32 mouse cellular contexts compared by ENCODE assay signal in genomic region chr4:137139051-137139705, GRCm38 (mm10).
DNase-seq lines count a peak whose midpoint lies in the region; ATAC-seq lines count a peak whose summit lies in the region.
"Had no signal": no experiment of that assay in that cellular context is flagged by ENCODE, and none has a peak within 500 bp of the region (broad histone marks: within the 10 kb centered on the region; RNA-seq: fewer than 3 reads in every experiment).

No protein-coding gene starts in this region.

- H3K27ac ChIP-seq in intestine, embryonic 16.5 days (ENCODE audit: low read length): no peak overlapping the region
- H3K27ac ChIP-seq: embryonic facial prominence, embryonic 10.5 days; embryonic facial prominence, embryonic 15.5 days; forebrain, embryonic 13.5 days; heart, embryonic 13.5 days; hindbrain, embryonic 15.5 days; layer of hippocampus, adult 2 months; left cerebral cortex, adult 2 months; limb, embryonic 12.5 days; liver, embryonic 15.5 days; midbrain, embryonic 15.5 days; neural tube, embryonic 12.5 days had no signal

- no peak overlapping the region for H3K4me3 ChIP-seq in intestine, embryonic 16.5 days (ENCODE audit: low read length)
- H3K4me3 ChIP-seq: embryonic facial prominence, embryonic 10.5 days; embryonic facial prominence, embryonic 15.5 days; forebrain, embryonic 13.5 days; heart, embryonic 13.5 days; hindbrain, embryonic 15.5 days; layer of hippocampus, adult 2 months; left cerebral cortex, adult 2 months; limb, embryonic 12.5 days; liver, embryonic 15.5 days; midbrain, embryonic 15.5 days; neural tube, embryonic 12.5 days had no signal

- no peak overlapping the region for H3K4me2 ChIP-seq in intestine, embryonic 16.5 days (ENCODE audit: low read depth, low read length)
- H3K4me2 ChIP-seq: embryonic facial prominence, embryonic 15.5 days; forebrain, embryonic 13.5 days; heart, embryonic 13.5 days; hindbrain, embryonic 15.5 days; limb, embryonic 12.5 days; liver, embryonic 15.5 days; midbrain, embryonic 15.5 days; neural tube, embryonic 12.5 days had no signal

- no peaks in the 10 kb centered on the region for H3K9me3 ChIP-seq in intestine, embryonic 16.5 days (ENCODE audit: control insufficient read depth, low read length)
- H3K9me3 ChIP-seq: embryonic facial prominence, embryonic 10.5 days; embryonic facial prominence, embryonic 15.5 days; forebrain, embryonic 13.5 days; heart, embryonic 13.5 days; hindbrain, embryonic 15.5 days; limb, embryonic 12.5 days; liver, embryonic 15.5 days; midbrain, embryonic 15.5 days; neural tube, embryonic 12.5 days had no signal

- peak; percentile 70 for DNase-seq in kidney, postnatal 10 days
- no peak for DNase-seq in kidney, adult 18-20 months
- peak; percentile 89 for DNase-seq in ovary, adult 18-20 months (ENCODE audit: low spot score)
- DNase-seq in ovary, postnatal 10 days (ENCODE audit: low spot score): no peak
- DNase-seq in adrenal gland, adult (ENCODE audit: inconsistent age in 2 of 2, low spot score in 1 of 2): peak; percentile 89 to 94
- peak; percentile 84 for DNase-seq in adrenal gland, postnatal 10 days
- no peak for DNase-seq in frontal cortex, postnatal 10 days (ENCODE audit: low spot score in 2 of 2)
- DNase-seq: cerebellum, adult 2 months; cerebellum, postnatal 14 days; gastrocnemius, postnatal 36 days; heart, adult 18-20 months; heart, postnatal 10 days; kidney, adult 2 months; kidney, postnatal 25 days; right cerebral cortex, adult 18-20 months; spleen, adult 18-20 months; thymus, adult 2 months; thymus, postnatal 36 days had no signal

- WGBS in intestine, embryonic 16.5 days: 62% methylated on average over 17 of the region's 17 CpGs

- H3K27me3 ChIP-seq in intestine, embryonic 16.5 days (replicated peaks; ENCODE audit: control insufficient read depth, insufficient read depth, low read length): no peaks in the 10 kb centered on the region
- H3K27me3 ChIP-seq: embryonic facial prominence, embryonic 15.5 days; forebrain, embryonic 13.5 days; hindbrain, embryonic 15.5 days; midbrain, embryonic 15.5 days had no signal

- H3K9ac ChIP-seq in intestine, embryonic 16.5 days (ENCODE audit: low read depth, low read length): no peak overlapping the region
- H3K9ac ChIP-seq: embryonic facial prominence, embryonic 15.5 days; forebrain, embryonic 13.5 days; heart, embryonic 13.5 days; hindbrain, embryonic 15.5 days; limb, embryonic 12.5 days; liver, embryonic 15.5 days; midbrain, embryonic 15.5 days; neural tube, embryonic 12.5 days had no signal

- no peaks in the 10 kb centered on the region for H3K36me3 ChIP-seq in intestine, embryonic 16.5 days (ENCODE audit: control insufficient read depth, insufficient read depth, low read length)
- H3K36me3 ChIP-seq: embryonic facial prominence, embryonic 10.5 days; embryonic facial prominence, embryonic 15.5 days; heart, embryonic 13.5 days; hindbrain, embryonic 15.5 days; limb, embryonic 12.5 days; liver, embryonic 15.5 days; midbrain, embryonic 15.5 days; neural tube, embryonic 12.5 days had no signal

- peaks cover 12% of the 10 kb centered on the region for H3K4me1 ChIP-seq in intestine, embryonic 16.5 days (ENCODE audit: control insufficient read depth, insufficient read depth, low read length)
- H3K4me1 ChIP-seq: liver, embryonic 15.5 days; midbrain, embryonic 15.5 days had no signal

- ATAC-seq in intestine, embryonic 16.5 days: no peak
- ATAC-seq: CD4-positive, CD25-positive, alpha-beta regulatory T cell, adult 4 months; forebrain, embryonic 13.5 days; inflammation-experienced regulatory T-cells, adult 6 months; midbrain, embryonic 15.5 days had no signal

Comparison
In these comparisons a context has a peak if more than half of its experiments do, and no peak if none do; other contexts are left out.
1. DNase-seq: peak in kidney, postnatal 10 days (single experiment), ovary, adult 18-20 months (single experiment), adrenal gland, adult (2 of 2) and adrenal gland, postnatal 10 days (single experiment); none in kidney, adult 18-20 months (single experiment), ovary, postnatal 10 days (single experiment) and frontal cortex, postnatal 10 days (0 of 2).